Mouse (Mus musculus) kidney, adult 18-20 months (tissue): ENCODE results near the gene Pacrg.

Source experiments
- DNase-seq: peaks from one replicate; pipeline ENCODE4 v3.0.0; 2021

Gene Pacrg

DNA sequence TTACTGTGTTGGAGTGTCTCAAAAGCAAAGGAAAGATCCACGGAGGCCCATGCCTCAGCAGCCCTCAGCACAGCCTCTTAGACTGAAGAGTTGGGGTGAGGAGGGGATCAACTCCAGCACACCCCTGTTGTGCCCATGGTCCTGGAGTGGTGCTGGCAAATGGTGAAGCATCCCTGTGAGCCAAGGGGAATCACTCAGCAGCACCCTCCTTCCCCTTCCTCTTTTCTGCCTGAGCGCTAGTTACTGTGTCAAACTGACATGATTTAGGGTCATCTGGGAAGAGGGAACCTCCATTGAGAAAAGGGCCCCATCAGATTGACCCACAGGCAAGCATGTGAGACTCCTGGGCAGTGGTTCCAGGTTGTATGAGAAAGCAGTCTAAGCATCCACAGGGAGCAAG lies 299.3 kb downstream of the Pacrg start:
- DNase-seq, result no peak

- DNase-seq, result no peak
These were observed 305.9 kb downstream of the Pacrg start for GRCm38 (mm10) chr17:10534206-10534605.

DNA sequence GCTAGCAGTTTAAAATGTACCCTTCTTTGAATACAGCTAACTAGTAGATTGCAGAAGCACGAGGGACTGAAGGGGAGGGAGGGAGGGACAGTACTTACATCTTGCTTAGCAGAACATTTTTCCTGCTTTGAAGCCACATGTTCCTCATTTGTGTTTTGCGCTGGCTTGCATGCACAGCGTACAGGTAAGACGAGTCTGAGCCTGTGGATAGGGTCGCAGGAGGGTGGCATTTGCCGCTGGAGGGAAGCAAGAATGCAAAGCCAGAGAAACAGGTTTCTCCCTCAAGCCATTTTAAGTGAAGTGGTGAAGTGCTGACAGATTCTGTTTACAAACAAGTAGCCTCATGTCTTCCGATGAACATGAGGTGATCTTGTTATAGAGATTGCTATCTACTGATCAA lies 306.6 kb downstream of the Pacrg start:
- no peak for DNase-seq

DNA sequence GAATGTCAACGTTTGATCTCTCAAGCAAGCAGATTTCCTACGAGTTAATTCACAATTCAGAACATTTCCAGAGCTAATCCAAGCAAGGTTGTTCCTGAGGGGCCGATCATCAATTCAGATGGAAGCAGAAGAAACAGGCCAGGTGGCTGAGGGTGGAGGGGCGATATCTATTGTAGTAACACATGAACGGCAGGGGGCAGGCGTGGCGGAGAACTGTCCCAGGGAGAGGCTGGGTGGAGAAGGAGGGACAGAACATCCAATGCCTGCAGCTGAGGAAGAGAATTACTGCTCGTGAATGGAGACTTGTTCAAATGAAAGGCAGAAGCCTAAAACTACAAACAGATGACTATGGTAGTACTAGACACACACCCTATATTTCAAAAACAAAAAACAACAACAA lies 309.1 kb downstream of the Pacrg start:
- DNase-seq, result peak; percentile 28

- no peak for DNase-seq
These were observed 310.7 kb downstream of the Pacrg start for GRCm38 (mm10) chr17:10529329-10529955.

DNA sequence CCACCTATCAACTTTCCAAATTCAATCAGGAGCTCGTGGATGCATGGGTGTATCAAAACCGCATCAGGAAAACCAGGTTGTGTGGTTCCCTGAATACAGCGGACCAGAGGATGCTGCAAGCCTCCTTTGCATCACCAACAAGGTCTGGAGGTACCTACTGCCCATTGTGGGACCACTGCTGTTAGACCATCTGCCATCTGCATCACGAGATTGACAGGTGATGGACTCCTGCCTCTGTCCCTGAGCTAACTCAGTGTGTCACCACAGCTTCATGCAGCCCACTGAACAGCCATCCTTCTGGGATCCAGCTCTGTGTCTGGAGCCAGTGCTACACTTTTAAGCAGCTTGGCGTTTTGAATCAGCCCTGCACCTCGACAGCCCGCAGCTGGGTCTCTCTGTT lies 318.8 kb downstream of the Pacrg start:
- no peak for DNase-seq

DNA sequence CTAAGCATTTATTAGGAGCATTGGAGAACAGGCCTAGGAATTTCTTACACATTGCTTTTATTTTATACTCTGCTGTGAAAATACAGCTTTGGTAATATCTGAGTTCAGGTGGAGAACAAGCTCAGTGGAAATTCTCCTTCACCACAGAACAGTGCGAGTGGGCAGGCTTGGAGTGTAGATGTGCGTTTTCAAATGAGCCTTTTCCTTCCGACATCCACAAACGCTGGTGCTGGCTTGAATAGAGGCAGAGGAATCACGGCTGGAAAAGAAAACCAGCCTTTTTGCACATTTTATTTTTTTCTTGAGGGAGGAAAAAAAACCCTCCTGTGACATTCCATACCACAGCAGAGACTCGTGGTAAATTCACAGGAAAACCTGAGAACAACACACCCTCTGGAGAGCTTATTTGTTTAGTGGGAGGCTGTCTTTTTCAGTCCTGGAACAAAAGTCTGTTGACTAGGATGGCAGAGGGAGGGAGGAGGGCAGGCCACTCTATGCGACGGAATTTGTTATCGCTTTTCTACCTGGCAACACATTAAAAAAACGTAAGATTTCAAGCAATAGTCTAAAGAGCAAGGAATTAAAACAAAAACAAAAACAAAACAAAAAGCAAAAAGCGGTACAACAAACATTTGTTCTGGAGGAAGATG lies 320.5 kb downstream of the Pacrg start:
- no peak for DNase-seq

- no peak for DNase-seq
These were observed 325.3 kb downstream of the Pacrg start for GRCm38 (mm10) chr17:10514812-10515211.

DNA sequence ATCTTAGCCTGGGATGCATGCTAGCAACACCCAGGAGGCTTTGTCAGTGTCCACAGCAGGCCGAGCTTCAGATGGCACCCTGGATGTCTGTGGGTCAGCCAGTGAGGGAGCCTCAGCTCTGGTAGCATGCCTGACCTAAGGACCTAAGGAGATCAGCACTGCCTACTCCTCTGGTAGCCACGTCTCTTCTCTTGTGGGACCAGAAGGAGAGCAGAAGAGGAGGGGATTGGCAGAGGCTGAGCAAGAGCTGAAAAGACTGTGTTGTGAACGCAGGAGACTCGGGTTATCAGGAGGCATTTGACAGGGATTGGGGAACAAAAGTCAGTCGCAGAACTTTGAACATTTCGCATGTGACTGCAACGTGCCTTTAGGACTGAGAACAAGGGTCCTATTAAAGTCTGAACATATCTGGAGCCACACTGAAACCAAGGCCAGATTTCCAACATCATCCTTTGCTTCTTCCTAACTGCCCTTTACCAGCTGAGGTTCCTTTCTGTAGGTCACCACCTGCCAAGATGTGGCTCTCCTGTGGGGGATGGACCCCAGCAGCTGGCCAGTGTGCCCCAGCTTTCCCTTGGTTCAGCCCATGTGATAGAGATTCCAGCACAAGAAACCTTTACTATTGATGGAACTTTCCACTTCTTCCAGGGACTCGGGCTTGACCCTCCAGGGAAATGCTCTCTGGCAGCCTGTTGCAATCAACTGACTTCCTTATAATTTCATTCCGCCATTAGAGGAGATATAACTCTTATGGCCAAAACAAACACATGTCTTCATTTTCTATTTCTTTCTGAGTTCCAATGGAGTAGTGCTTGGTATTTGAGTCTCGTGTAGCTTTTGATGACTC lies 329.0 kb downstream of the Pacrg start:
- DNase-seq, result peak; percentile 25

DNA sequence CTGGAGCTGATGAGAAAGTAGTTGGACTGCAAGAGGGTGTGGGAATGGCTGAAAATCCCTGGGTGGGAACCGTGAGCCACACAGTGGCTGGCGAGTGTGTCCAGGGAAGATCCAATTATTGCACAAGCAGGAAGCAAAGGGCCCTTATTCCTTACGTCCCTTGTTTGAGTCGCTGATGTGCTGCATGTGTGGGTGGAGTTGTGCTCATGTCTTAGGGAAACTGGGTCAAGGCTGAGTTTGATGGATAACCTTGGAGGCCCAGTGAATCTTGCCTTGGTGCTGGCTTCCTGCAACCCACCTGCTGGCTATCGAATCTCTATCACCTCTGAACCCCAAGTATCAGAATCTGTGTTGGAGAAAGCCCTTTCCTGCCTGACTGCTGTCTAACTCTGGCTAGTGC lies 329.6 kb downstream of the Pacrg start:
- DNase-seq, result no peak

- DNase-seq, result no peak
These were observed 332.0 kb downstream of the Pacrg start for GRCm38 (mm10) chr17:10508088-10508487.

DNA sequence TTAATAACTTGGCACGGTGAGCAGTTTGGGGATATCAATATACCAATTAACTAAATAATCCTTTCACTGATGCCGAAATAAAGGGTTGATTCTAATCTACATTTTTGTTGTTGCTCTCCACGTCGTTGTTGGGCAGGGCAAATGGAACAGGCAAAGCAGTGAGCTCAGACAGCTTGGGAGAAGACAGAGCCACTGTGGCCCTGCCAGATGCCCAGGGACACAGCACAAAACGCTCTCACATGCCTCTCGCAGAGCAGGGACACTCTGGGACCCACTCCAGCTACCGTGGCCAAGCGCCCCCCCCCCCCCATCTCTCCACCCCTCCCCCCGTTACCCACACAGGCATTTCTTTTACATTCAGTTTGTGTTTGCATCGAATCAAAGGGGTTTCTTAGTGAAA lies 332.6 kb downstream of the Pacrg start:
- no peak for DNase-seq

DNA sequence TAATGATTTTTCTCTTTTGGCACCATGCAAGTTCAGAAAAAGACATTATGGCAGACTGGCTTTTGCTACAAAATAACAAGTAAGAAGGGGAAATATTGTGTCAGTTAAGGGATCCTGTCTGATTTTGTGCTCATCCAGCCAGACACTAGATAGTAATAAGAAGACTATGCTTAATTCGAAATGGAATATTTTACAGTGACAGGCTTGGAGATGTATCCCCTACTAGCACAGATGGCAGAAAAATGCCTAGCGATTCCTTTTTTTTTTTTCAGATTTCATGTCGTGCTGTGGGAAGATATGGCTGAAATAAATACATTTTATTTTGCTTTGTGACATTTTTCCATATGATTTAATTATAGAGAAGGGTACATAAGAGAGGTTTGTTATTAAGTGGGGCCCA lies 333.2 kb downstream of the Pacrg start:
- no peak for DNase-seq

DNA sequence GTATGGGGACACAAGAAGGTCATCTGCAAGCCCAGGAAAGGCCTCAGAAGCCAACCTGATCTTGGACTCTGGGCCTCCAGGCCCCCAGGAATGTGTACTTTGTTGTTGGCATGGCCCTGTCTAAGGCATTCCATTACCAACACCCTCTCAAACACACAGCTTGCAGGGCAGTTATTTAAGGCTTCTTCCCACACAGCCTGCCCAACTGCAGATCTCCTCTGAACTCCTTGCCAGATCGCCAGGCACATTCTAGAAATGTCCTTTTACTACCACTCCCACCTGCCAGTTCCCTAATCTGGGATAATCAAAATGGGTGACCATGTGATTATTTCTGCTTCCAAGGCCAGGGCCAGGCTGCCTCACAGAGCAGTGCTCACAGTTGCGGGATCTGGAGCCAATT lies 338.7 kb downstream of the Pacrg start:
- no peak for DNase-seq

DNA sequence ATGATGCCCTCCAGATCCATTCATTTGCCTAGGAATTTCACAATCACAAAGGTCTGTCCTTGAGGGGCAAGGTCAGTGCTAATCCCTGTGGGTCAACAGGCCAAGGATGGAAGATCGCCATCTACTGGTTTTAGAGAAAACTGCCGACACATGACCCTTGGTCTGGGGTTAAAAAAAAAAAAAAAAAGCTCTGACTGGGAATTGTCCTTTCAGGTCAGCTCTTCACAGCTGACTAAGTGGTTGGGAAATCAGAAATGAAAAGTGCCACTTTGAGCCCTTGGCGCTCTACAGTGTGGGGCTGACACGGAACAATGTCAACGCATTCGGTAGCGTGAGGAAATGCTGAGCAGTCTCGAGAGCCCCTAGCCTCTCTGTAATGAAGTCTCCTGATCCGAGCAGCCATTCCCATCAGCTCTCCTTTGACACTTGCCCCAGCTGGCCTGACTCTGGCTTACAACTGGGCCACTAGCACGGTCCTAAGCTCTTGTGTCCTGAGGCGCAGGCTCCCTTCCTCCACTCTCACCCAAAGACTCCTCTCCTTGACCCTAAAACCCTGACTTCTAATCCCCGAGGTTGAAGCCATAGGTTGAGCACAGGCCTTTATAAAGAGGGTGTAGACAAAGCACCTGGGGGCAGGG lies 339.2 kb downstream of the Pacrg start:
- DNase-seq, result no peak

GRCm38 (mm10) chr17:10498935-10499655 lies 341.0 kb downstream of the Pacrg start:
- no peak for DNase-seq

- DNase-seq, result no peak
These were observed 342.2 kb downstream of the Pacrg start for GRCm38 (mm10) chr17:10497781-10498420.

DNA sequence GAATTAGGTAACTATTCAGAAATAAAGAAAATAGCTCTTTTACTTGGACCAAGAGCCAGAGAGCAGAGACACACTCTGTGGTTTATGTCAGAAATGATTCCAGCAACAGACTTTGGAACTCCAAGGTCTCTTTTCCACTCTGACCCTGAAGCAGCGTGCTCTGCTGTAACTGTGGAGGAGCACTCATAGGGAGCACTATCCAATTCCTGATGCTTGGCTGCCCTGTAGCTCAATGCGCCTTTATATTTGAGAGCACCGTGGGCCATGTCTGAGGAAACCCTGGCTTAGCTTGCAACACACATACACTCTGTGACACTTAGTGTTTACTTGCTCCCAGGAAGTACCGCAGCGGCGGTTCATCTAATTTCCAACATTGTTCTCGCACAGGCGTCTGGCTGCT lies 344.0 kb downstream of the Pacrg start:
- DNase-seq, result no peak

DNA sequence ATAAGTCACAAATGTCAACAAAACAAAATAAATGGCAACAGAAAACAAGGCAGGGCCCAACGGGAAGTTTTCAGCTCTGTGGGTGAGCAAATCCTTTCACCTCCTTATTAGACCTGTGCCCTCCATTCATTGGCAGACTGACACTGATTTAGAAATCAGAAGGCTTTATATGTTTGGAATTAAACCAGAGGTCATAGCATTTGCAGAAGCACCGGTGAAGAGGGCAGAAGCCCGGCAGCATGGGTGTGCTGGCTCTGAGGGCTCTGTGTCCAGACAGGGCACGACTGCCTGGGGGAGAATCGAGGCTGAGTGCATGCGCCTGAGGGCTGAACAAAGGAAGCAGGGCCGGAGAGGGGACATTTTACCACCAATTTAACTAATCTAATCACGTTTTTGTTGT lies 344.5 kb downstream of the Pacrg start:
- DNase-seq, result no peak

- DNase-seq, result peak; percentile 42
These were observed 347.0 kb downstream of the Pacrg start for GRCm38 (mm10) chr17:10493124-10493523.

DNA sequence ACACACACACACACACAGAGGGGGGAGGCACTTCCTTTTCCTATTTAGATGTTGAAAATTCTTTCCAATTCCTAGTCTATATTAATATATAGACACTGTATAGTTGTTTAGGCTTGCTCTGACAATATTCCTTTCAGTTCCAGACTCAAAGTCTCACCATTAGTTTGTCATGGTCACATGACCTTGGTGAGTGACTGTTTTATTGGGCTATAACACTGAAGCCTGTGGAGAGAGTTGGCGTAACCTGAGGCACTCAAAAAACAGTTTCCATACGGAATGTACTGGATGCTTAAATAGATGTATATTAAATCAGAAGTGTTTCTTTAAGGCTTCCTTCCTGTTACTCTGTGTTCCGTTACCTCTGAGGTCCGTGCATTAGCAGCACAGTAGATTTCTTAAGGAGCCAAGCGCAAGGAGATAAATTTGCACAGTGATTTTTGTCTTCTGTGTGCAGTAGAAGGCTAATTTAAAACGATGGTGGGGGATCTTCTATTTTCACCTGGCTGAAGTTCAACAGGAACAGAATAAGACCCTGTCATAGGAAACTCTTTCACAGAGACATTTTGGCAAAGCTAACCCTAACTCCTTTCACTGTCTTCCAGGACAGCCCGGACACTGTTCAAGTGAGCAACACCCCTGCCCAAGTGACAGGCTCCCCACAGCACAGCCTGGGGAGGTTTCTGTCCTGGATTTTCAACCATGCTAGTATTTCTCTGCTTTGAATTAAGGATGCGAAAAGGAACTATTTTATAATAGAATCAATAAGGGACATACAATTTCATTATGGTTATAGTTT lies 349.5 kb downstream of the Pacrg start:
- no peak for DNase-seq

DNA sequence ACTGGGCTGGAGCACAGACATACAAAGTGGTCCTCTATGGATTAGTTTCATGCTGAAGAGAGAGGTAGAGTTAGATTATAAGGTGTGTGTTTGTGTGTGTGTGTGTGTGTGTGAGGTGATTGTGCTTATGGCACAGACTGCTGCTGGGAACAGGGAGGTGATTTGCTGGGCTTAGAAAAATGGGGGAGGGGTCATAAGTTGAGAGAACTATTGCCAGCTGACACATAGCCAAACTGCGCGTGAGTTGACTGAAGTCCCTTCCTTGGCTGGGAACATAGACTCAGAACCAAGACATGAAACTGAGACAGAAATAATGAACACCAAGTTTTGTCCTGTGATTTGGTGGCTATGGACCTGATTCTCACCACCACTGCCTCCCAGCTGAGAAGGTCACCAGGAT lies 351.2 kb downstream of the Pacrg start:
- DNase-seq, result no peak
